7 mouse cellular contexts compared by ENCODE assay signal in genomic region chr1:144003416-144003815, GRCm38 (mm10). TPM values are rescaled to one million over a fixed set of nuclear protein-coding genes. Genes with fewer than 3 reads are reported as not detected.
DNase-seq lines count a peak whose midpoint lies in the region; ATAC-seq and TF ChIP-seq lines count a peak whose summit lies in the region.

No protein-coding gene starts in this region.

- no peaks in the 10 kb centered on the region for H3K27me3 ChIP-seq in testis, adult 2 months (ENCODE audit: control insufficient read depth, insufficient read depth, low read length)
- no peaks in the 10 kb centered on the region for H3K27me3 ChIP-seq in heart, postnatal 0 days (ENCODE audit: control insufficient read depth, insufficient read depth, low read length)
- H3K27me3 ChIP-seq in midbrain, postnatal 0 days (ENCODE audit: insufficient read depth, low read length) = no peaks in the 10 kb centered on the region

- H3K9me3 ChIP-seq in heart, postnatal 0 days (replicated peaks; ENCODE audit: control insufficient read depth, low read length) = no peaks in the 10 kb centered on the region
- no peaks in the 10 kb centered on the region for H3K9me3 ChIP-seq in midbrain, postnatal 0 days (ENCODE audit: low read length)

- no peaks in the 10 kb centered on the region for H3K36me3 ChIP-seq in testis, adult 2 months (ENCODE audit: control insufficient read depth, insufficient read depth, low read length)
- peaks cover 20% of the 10 kb centered on the region for H3K36me3 ChIP-seq in heart, postnatal 0 days (replicated peaks; ENCODE audit: control insufficient read depth, insufficient read depth, low read length)
- H3K36me3 ChIP-seq in midbrain, postnatal 0 days (ENCODE audit: insufficient read depth, low read length) = peaks cover 5% of the 10 kb centered on the region; the same call in 1 of the 2 replicates

- peak overlapping the region; percentile 79 for H3K4me2 ChIP-seq in heart, postnatal 0 days (ENCODE audit: low read depth, low read length)
- peak overlapping the region; percentile 82 for H3K4me2 ChIP-seq in midbrain, postnatal 0 days (ENCODE audit: low read depth, low read length, poor library complexity, severe bottlenecking)

- no peak for TF ChIP-seq CTCF in testis, adult 2 months (IDR thresholded peaks at IDR 0.05; ENCODE audit: control insufficient read depth, insufficient read depth, insufficient replicate concordance, low read depth, low read length)
- no peak for TF ChIP-seq CTCF in heart, postnatal 0 days (IDR thresholded peaks at IDR 0.05; ENCODE audit: low read depth)
- TF ChIP-seq CTCF in midbrain, postnatal 0 days (IDR thresholded peaks at IDR 0.05) = no peak

- peak overlapping the region; percentile 81 for H3K4me3 ChIP-seq in testis, adult 2 months (ENCODE audit: control insufficient read depth, low read depth, low read length)
- H3K4me3 ChIP-seq in heart, postnatal 0 days (ENCODE audit: low read depth, low read length) = peak overlapping the region; percentile 72
- peak overlapping the region; percentile 70 for H3K4me3 ChIP-seq in midbrain, postnatal 0 days (ENCODE audit: low read depth, low read length)

- peak; percentile 0; the same call in 1 of the 2 replicates for ATAC-seq in common myeloid progenitor, adult 5-6 weeks (replicated peaks; ENCODE audit: low read depth, poor library complexity, severe bottlenecking)
- 0 out of 2 replicates have a peak, but pooled peaks have one; percentile 2 for ATAC-seq in heart, postnatal 0 days (ENCODE audit: insufficient read depth, low read depth)
- peak; percentile 48 for ATAC-seq in midbrain, postnatal 0 days (ENCODE audit: low FRiP score)

- WGBS in heart, postnatal 0 days = 1% methylated on average over 10 of the region's 10 CpGs
- WGBS in midbrain, postnatal 0 days = 1% methylated on average over 10 of the region's 10 CpGs

- no peak for TF ChIP-seq EP300 in heart, postnatal 0 days (IDR thresholded peaks at IDR 0.05; ENCODE audit: low read depth)

- intact Hi-C loops in left cerebral cortex, postnatal 4 days (cut with DNase I) = loop anchor here (2.0 to 10.0 kb wide), 3 partner anchors 69 to 191 kb away; no protein-coding TSS in a partner anchor

- H3K4me1 ChIP-seq in testis, adult 2 months (ENCODE audit: control insufficient read depth, insufficient read depth, low read length) = peaks cover 7% of the 10 kb centered on the region
- peaks cover 13% of the 10 kb centered on the region; the same call in 1 of the 2 replicates for H3K4me1 ChIP-seq in heart, postnatal 0 days (ENCODE audit: control insufficient read depth, insufficient read depth)
- H3K4me1 ChIP-seq in midbrain, postnatal 0 days (ENCODE audit: insufficient read depth, low read length) = peaks cover 4% of the 10 kb centered on the region; the same call in 1 of the 2 replicates

- DNase-seq in testis, postnatal 14 days (ENCODE audit: low spot score) = no peak
- no peak for DNase-seq in heart, postnatal 0 days (ENCODE audit: low spot score)
- peak; percentile 14 for DNase-seq in left cerebral cortex, postnatal 4 days
- DNase-seq in midbrain, postnatal 0 days (ENCODE audit: low spot score) = peak; percentile 42
- DNase-seq in thymus, postnatal 36 days = peak; percentile 31 to 36

- no peak for TF ChIP-seq POLR2A in testis, adult 2 months (IDR thresholded peaks at IDR 0.05; ENCODE audit: control insufficient read depth, low read depth, low read length)

- peak overlapping the region; percentile 33 for H3K27ac ChIP-seq in testis, adult 2 months (ENCODE audit: control insufficient read depth, insufficient read depth, low read depth, low read length)
- H3K27ac ChIP-seq in heart, postnatal 0 days (ENCODE audit: low read depth) = peak overlapping the region; percentile 82
- peak overlapping the region; percentile 94 for H3K27ac ChIP-seq in midbrain, postnatal 0 days (ENCODE audit: low read depth, low read length)

- peak overlapping the region; percentile 84 for H3K9ac ChIP-seq in heart, postnatal 0 days (replicated peaks; ENCODE audit: low read depth, low read length)
- H3K9ac ChIP-seq in midbrain, postnatal 0 days (replicated peaks; ENCODE audit: low read length, poor library complexity, severe bottlenecking) = peak overlapping the region; percentile 78

RNA-seq across cellular contexts. Expression of gene Rgs2, which starts 0.5 kb away (rescaled TPM):
- polyA plus RNA-seq in testis, adult 2 months (2012; rRNA removed) = 2.1 and 2.8 TPM in 2 replicates
- total RNA-seq in common myeloid progenitor, adult 5-6 weeks (2017) = 98.6 and 123 TPM in 2 replicates
- total RNA-seq in heart, postnatal 0 days (2014; rRNA removed; ENCODE audit: low replicate concordance) = 7.7 and 14.6 TPM in 2 replicates
- 41.7 and 45.8 TPM in 2 replicates for polyA plus RNA-seq in heart, postnatal 0 days (2015; fragmentation: Nextera tagmentation; extraction: Ambion mirVana)
- 10 to 100 TPM; 45.0 to 48.4 TPM for total RNA-seq in left cerebral cortex, postnatal 4 days (2021)
- total RNA-seq in midbrain, postnatal 0 days (2014; rRNA removed) = 26.4 and 34.4 TPM in 2 replicates
- 83.3 and 85.2 TPM in 2 replicates for polyA plus RNA-seq in midbrain, postnatal 0 days (2015; fragmentation: Nextera tagmentation; extraction: Ambion mirVana)

Comparison
In these comparisons a context has a peak if more than half of its experiments do, and no peak if none do; other contexts are left out.
1. H3K27ac ChIP-seq: peak in every context shown above with its lines; median percentile 94 in midbrain, postnatal 0 days; 82 in heart, postnatal 0 days; 33 in testis, adult 2 months.
2. DNase-seq: peak in left cerebral cortex, postnatal 4 days (single experiment), midbrain, postnatal 0 days (single experiment) and thymus, postnatal 36 days (2 of 2); none in testis, postnatal 14 days (single experiment) and heart, postnatal 0 days (single experiment).
3. Peak in every context shown above with its lines, with median percentiles within 50 percentile points of each other: H3K4me3 ChIP-seq and ATAC-seq.